Mouse (Mus musculus): ENCODE measurements at regions not wholly inside any gene's neighbourhood (a gene's known extent, or its start where the extent isn't known, plus 50 kb on each side); places are given as distances from the start of the nearest gene placed in this dataset.

GRCm38 (mm10) chr1:193655076-193655677 lies 285.1 kb upstream of the Camk1g start:
- no peak for DNase-seq (ENCODE audit: low spot score in 2 of 2)

- DNase-seq (ENCODE audit: low spot score in 2 of 2), result no peak
Measured at GRCm38 (mm10) chr1:193650275-193650674, 280.2 kb upstream of the Camk1g start.

GRCm38 (mm10) chr1:193649400-193649799 lies 279.3 kb upstream of the Camk1g start:
- no peak for DNase-seq (ENCODE audit: low spot score in 2 of 2)

- DNase-seq (ENCODE audit: low spot score in 2 of 2), result no peak
Measured at GRCm38 (mm10) chr1:193647371-193648270, 277.5 kb upstream of the Camk1g start.

- DNase-seq (ENCODE audit: low spot score in 2 of 2), result no peak
Measured at GRCm38 (mm10) chr1:193644506-193644905, 274.4 kb upstream of the Camk1g start.

- no peak for DNase-seq (ENCODE audit: low spot score in 2 of 2)
Measured at GRCm38 (mm10) chr1:193636451-193636850, 266.4 kb upstream of the Camk1g start.

GRCm38 (mm10) chr1:193632115-193632514 lies 262.0 kb upstream of the Camk1g start:
- DNase-seq (ENCODE audit: low spot score in 2 of 2), result no peak

GRCm38 (mm10) chr1:193629887-193630286 lies 259.8 kb upstream of the Camk1g start:
- DNase-seq (ENCODE audit: low spot score in 2 of 2), result no peak

- no peak for DNase-seq (ENCODE audit: low spot score in 2 of 2)
Measured at GRCm38 (mm10) chr1:193626924-193627849, 257.1 kb upstream of the Camk1g start.

- peak in 1 of 2 experiments; percentile 10 for DNase-seq (ENCODE audit: low spot score in 2 of 2)
Measured at GRCm38 (mm10) chr1:193625101-193625956, 255.2 kb upstream of the Camk1g start.

GRCm38 (mm10) chr1:193623571-193623970 lies 253.5 kb upstream of the Camk1g start:
- no peak for DNase-seq (ENCODE audit: low spot score in 2 of 2)

- no peak for DNase-seq (ENCODE audit: low spot score in 2 of 2)
Measured at GRCm38 (mm10) chr1:193618250-193618649, 248.2 kb upstream of the Camk1g start.

- no peak for DNase-seq (ENCODE audit: low spot score in 2 of 2)
Measured at GRCm38 (mm10) chr1:193610471-193610870, 240.4 kb upstream of the Camk1g start.

- no peak for DNase-seq (ENCODE audit: low spot score in 2 of 2)
Measured at GRCm38 (mm10) chr1:193599895-193600294, 229.8 kb upstream of the Camk1g start.

- DNase-seq (ENCODE audit: low spot score in 2 of 2), result no peak
Measured at GRCm38 (mm10) chr1:193599163-193599562, 229.1 kb upstream of the Camk1g start.

GRCm38 (mm10) chr1:193590301-193590829 lies 220.3 kb upstream of the Camk1g start:
- no peak for DNase-seq (ENCODE audit: low spot score in 2 of 2)

- peak; percentile 22 to 57 for DNase-seq (ENCODE audit: low spot score in 2 of 2)
Measured at GRCm38 (mm10) chr1:193588477-193589464, 218.7 kb upstream of the Camk1g start.

- DNase-seq (ENCODE audit: low spot score in 2 of 2), result no peak
Measured at GRCm38 (mm10) chr1:193587317-193587716, 217.2 kb upstream of the Camk1g start.

- no peak for DNase-seq (ENCODE audit: low spot score in 2 of 2)
Measured at GRCm38 (mm10) chr1:193586896-193587295, 216.8 kb upstream of the Camk1g start.
